Mouse (Mus musculus): ENCODE measurements around the gene Platr17.
"Not testable (repeated sequence)": the region's sequence is repeated elsewhere in the genome, so short reads cannot be mapped to it uniquely, and the experiment has no call there.

The Platr17 gene

DNA sequence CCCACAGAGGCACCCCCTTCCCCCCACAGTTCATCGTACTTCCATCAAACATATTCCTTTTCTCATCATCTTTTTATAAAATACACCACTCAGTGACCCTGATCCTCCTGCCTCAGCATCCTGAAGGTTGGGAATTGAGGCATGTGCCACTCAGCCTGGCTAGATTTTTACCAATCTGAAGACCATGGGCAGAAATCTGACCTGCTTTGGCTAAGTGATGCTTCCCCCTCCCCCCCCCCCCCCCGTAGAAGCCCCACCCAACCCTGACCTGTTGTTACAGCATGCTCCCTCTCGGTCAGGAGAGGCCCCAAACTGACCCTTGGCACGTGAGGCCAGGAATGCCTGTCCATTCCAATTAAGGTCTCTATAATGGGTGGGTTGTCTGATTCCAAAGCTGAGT is at the start of gene Platr17:
TSS of gene Platr17 (plus strand) at position 301 of the 400 bp plus-strand sequence.
- DNase-seq (ENCODE audit: low read depth, low spot score): not testable (repeated sequence)

- peak; percentile 69 for DNase-seq (ENCODE audit: low read depth, low spot score)
Observed at GRCm38 (mm10) chr17:33857816-33858215, 47.1 kb upstream of the Platr17 start.

DNA sequence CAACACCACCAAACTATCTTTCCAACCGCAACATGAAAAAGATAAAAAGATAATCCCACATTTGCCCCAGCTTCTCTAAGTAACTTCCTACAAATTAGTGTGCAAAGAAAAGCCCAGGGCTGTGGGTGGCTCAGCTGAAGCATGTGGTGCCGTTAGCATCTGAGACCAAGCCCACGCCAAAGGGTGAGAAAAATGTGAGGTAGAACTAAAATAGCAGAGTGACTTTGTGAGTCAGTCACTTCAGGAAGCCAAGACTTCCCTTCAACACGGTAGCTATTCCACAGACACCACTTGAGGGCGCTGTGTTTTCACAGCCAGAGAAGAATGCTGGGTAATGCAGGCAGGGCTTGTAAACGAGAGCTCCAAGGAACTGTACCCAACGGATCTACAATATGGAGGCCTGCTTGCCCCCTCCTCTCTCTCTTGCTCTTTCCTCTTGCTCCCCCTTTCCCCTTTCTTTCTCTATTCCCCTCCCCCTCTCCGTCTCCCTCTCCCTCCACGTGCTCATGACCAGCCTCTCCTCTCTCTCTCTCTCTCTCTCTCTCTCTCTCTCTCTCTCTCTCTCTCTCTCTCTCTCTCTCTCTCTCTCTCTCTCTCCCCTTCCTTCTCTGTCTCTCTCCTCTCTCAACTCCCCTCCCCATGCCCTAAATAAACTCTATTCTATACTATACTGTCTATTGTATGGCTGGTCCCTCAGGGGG is 39.5 kb upstream of the Platr17 start:
- peak; percentile 92 for DNase-seq (ENCODE audit: low read depth, low spot score)

DNA sequence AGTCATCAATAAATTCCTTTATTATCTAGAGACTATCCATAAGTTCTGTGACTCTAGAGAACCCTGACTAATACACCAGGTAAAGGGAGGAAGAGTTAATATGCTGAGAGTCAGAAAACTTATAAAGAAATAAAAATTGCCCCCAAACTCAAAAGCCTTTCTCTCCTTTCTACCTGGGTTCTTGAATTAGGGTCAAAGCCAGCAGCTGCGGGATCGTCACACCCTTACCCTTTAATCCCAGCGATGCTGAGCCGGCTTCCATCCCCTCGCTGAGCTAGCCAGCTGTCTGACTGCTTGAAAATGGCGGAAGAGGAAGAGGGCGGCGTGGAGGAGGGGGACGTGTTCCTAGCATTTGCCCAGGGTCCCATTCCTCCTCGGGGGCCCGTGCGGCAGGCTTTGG is 31.4 kb upstream of the Platr17 start, which contains the start of gene Gm7029:
TSS of gene Gm7029 (plus strand) at position 301 of the 400 bp plus-strand sequence.
- DNase-seq (ENCODE audit: low read depth, low spot score): not testable (repeated sequence)

DNA sequence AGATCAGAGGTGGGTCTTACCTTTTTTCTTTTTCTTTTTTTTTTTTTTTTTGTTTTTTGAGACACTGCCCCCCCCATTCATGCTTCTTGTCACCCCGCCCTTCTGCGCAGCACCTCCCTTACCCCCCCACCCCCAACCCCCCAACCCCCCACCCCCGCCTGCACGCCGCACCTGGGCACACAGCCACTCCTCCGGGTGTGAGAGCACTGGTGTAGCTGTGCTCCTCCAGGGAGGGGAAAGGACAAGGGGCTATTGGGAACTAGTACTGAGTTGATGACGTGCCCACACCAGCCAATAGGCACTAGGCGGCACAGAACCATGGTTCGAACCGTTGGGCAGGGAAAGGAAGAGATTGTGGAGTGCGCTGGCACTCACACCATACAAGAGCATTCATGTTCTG is 30.5 kb upstream of the Platr17 start:
- peak; percentile 41 for DNase-seq (ENCODE audit: low read depth, low spot score)

- DNase-seq (ENCODE audit: low read depth, low spot score): peak; percentile 73
Observed at GRCm38 (mm10) chr17:33875797-33876196, 29.1 kb upstream of the Platr17 start.

- not testable (repeated sequence) for DNase-seq (ENCODE audit: low read depth, low spot score)
Observed at GRCm38 (mm10) chr17:33884320-33884719, 20.6 kb upstream of the Platr17 start.

DNA sequence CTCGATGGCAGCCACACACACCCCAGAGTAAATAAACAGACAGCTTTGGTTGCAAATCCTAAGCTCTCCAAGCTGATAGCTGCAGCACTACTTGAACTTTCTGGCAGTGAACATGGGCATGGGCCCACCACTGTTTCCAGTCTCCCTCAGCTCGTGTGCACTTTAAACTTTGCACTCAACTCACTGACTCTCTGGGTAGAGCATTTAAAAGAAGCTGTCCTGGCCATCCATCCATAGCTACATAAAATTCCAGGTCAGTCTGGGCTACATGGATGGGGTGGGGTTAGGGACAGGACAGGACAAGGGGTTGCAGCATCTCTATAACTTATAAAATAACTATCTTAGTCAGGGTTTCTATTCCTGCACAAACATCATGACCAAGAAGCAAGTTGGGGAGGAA is 17.1 kb upstream of the Platr17 start:
- DNase-seq (ENCODE audit: low read depth, low spot score): not testable (repeated sequence)

DNA sequence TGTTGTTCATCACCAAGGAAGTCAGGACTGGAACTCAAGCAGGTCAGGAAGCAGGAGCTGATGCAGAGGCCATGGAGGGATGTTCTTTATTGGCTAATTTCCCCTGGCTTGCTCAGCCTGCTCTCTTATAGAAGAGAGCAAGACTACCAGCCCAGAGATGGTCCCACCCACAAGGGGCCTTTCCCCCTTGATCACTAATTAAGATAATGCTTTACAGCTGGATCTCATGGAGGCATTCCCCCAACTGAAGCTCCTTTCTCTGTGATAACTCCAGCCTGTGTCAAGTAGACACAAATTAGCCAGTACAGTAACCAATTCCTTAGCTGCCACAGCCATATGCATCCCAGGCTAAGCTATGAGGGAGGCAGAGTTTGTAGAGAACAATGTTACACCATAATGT is 16.7 kb upstream of the Platr17 start:
- DNase-seq (ENCODE audit: low read depth, low spot score): not testable (repeated sequence)

GRCm38 (mm10) chr17:33889941-33890532 is 14.9 kb upstream of the Platr17 start:
- not testable (repeated sequence) for DNase-seq (ENCODE audit: low read depth, low spot score)

DNA sequence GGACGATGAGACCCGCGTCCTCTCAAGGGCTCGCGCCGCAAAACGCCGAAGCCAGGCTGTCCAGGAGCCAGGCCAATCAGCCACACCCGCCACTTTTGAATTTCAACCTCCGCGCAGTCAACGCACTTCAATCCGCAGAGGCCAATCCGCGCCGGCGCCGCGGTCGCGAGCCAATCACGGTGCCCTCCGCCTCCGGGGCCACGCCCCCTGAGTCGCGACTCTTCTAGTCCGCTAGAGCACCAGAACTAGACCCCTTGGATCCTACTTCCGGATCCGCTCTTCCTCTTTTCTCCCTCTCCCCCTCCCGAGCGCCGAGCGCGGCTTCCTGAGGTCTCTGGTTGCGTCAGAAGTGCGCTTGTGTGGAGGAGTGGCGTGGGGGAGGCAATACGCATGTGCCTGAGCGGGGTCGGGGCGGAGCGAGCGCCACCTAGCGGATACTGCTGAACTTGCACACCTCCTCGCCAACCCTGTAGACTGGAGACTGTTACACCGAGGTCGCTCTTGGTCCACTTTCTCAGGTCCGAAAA is 14.3 kb upstream of the Platr17 start, which contains the start of gene Kifc1:
TSS of gene Kifc1 (minus strand) at position 129 of the 527 bp plus-strand sequence.
- DNase-seq (ENCODE audit: low read depth, low spot score): peak; percentile 100

DNA sequence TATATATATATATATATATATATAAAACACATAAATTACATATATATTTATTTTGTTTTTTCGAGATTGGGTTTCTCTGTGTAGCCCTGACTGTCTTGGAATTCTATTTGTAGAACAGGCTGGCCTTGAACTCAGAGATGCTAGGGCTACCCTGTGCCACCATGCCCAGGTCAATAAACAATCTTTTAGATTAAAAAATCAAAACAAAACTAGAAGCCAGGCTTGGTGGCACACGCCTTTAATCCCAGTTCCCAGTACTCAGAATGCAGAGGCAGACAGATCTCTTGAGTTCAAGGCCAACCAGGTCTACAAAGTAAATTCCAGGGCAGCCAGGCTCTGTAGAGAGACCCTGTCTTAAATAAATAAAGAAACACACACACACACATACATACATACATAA is 13.6 kb upstream of the Platr17 start:
- no peak for DNase-seq (ENCODE audit: low read depth, low spot score)

DNA sequence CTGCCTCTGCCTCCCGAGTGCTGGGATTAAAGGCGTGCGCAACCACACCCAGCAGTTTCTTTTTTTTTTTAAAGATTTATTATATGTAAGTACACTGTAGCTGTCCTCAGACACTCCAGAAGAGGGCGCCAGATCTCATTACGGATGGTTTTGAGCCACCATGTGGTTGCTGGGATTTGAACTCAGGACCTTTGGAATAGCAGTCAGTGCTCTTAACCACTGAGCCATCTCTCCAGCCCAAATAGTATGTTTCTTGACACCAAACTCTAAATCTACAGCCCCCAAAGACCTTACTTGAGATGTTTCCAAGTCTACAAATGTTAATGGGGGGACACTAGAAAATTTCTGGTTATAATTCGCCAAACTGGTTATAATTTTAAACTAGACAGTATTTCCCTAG is 13.0 kb upstream of the Platr17 start:
- DNase-seq (ENCODE audit: low read depth, low spot score): not testable (repeated sequence)

GRCm38 (mm10) chr17:33892429-33892828 is 12.5 kb upstream of the Platr17 start:
- peak; percentile 93 for DNase-seq (ENCODE audit: low read depth, low spot score)

- DNase-seq (ENCODE audit: low read depth, low spot score): peak; percentile 59
Observed at GRCm38 (mm10) chr17:33893011-33893410, 11.9 kb upstream of the Platr17 start.

GRCm38 (mm10) chr17:33897114-33897794 is 7.7 kb upstream of the Platr17 start:
- DNase-seq (ENCODE audit: low read depth, low spot score): peak; percentile 90

DNA sequence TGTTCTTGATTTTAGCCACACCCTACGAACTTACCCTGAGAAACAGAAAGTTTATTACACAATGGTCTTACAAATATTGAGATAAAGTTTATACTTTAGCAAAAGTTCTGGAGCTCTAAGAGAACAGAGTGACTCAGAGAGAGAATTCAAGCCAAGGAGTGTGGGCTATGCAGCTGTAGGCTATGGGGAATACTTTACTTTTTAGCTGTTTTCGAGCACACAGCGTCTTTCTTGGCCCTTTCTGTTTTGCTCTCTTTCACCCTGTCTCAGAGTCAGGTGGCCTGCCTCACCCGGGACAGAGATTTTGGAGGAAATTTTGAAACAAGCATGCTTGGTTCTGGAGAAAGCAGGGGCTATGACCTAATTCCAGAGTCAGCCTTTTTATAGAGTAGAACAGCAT is 6.7 kb upstream of the Platr17 start:
- not testable (repeated sequence) for DNase-seq (ENCODE audit: low read depth, low spot score)

DNA sequence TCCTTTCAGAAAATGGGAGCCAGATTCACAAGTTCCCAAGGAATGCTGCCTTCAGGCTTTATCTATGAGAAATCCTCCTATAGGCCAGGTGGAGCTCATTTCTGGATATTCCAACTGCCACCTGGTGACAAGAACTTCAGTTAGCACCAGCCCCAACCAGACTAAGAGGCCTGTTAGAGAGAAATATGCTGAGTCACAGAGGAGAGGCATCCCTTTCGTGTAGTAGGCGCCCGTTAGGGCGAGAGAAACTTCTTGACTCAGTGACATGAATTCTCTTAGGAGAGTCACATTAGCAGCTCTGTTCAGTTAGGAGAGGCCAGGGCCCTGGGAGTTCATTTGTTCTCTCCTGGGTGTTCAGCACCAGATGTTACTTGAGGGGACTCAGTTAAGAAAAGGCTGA is 5.3 kb upstream of the Platr17 start:
- peak; percentile 55 for DNase-seq (ENCODE audit: low read depth, low spot score)

DNA sequence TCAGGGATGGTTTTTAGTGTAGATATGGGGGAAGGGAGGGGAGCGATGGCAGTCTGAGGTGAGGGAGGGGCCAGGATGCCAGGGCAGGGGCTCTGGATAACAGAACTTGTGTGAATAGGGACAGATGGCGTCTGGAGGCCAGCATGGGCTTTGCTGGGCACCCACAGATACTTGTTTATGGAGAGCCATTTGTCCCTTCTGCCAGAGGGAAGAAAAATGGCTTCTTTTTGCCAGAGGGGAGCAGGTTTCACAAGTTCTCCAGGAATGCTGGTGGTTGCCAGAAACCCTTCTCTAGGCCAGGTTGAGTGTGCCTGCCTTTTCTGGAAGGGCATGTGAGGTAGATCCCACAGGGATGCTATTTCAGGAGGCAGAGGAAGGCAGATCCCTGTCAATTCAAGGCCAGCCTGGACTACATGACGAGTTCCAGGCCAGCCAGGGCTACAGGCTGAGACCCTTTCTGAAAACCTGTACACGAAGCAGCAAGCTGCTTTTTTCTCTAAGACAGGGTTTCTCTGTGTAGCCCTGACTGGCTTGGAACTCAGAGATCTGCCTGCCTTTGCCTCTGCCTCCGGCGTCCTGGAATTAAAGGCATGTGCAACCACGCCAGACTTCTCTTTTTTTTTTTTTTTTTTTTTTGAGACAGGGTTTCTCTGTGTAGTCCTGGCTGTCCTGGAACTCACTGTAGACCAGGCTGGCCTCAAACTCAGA is 4.5 kb upstream of the Platr17 start:
- DNase-seq (ENCODE audit: low read depth, low spot score): no peak

DNA sequence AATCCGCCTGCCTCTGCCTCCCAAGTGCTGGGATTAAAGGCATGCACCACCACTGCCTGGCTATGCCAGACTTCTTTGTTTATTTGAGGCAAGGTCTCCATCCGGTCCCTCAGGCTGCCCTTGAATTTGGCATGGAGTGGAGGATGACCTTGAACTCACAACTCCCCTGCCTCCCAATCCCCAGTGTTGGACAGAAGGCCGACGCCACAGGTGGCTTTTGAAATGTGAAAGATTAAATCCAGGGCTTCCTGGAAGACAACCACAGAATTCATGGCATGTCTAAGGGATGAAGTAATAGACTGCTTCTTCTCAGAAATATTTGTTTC is 4.0 kb upstream of the Platr17 start:
- peak; percentile 85 for DNase-seq (ENCODE audit: low read depth, low spot score)

- DNase-seq (ENCODE audit: low read depth, low spot score): peak; percentile 53
Observed at GRCm38 (mm10) chr17:33901653-33902052, 3.3 kb upstream of the Platr17 start.

GRCm38 (mm10) chr17:33902079-33902478 is 2.9 kb upstream of the Platr17 start:
- no peak for DNase-seq (ENCODE audit: low read depth, low spot score)
